10 mouse cellular contexts compared by ENCODE assay signal in genomic region chr7:35042759-35043217, GRCm38 (mm10). TPM values are rescaled to one million over a fixed set of nuclear protein-coding genes. Genes with fewer than 3 reads are reported as not detected.
DNase-seq lines count a peak whose midpoint lies in the region; ATAC-seq lines count a peak whose summit lies in the region.
"Had no signal": no experiment of that assay in that cellular context is flagged by ENCODE, and none has a peak within 500 bp of the region (broad histone marks: within the 10 kb centered on the region; RNA-seq: fewer than 3 reads in every experiment).

No protein-coding gene starts in this region.

- no peak overlapping the region for H3K9ac ChIP-seq in hindbrain, embryonic 11.5 days (ENCODE audit: low read depth, low read length)
- no peak overlapping the region; the same call in 1 of the 2 replicates for H3K9ac ChIP-seq in embryonic facial prominence, embryonic 13.5 days
- no peak overlapping the region for H3K9ac ChIP-seq in limb, embryonic 15.5 days
- H3K9ac ChIP-seq: lung, embryonic 15.5 days had no signal

- no peaks in the 10 kb centered on the region for H3K27me3 ChIP-seq in hindbrain, embryonic 10.5 days (ENCODE audit: insufficient read depth, poor library complexity, severe bottlenecking)
- H3K27me3 ChIP-seq in hindbrain, embryonic 11.5 days (ENCODE audit: control insufficient read depth, insufficient read depth, low read length), result no peaks in the 10 kb centered on the region
- H3K27me3 ChIP-seq in embryonic facial prominence, embryonic 13.5 days, result no peaks in the 10 kb centered on the region
- no peaks in the 10 kb centered on the region for H3K27me3 ChIP-seq in limb, embryonic 15.5 days
- H3K27me3 ChIP-seq: lung, embryonic 15.5 days had no signal

- H3K4me1 ChIP-seq in hindbrain, embryonic 10.5 days (replicated peaks), result no peaks in the 10 kb centered on the region; the same call in 1 of the 2 replicates
- H3K4me1 ChIP-seq in hindbrain, embryonic 11.5 days (replicated peaks; ENCODE audit: control insufficient read depth, insufficient read depth, low read length), result no peaks in the 10 kb centered on the region
- H3K4me1 ChIP-seq in embryonic facial prominence, embryonic 13.5 days, result peaks cover 30% of the 10 kb centered on the region
- H3K4me1 ChIP-seq in limb, embryonic 15.5 days, result peaks cover 21% of the 10 kb centered on the region
- H3K4me1 ChIP-seq: lung, embryonic 15.5 days had no signal

- H3K36me3 ChIP-seq in hindbrain, embryonic 10.5 days, result peaks cover 94% of the 10 kb centered on the region
- H3K36me3 ChIP-seq in hindbrain, embryonic 11.5 days (ENCODE audit: control insufficient read depth, insufficient read depth, low read length), result no peaks in the 10 kb centered on the region
- peaks cover 69% of the 10 kb centered on the region for H3K36me3 ChIP-seq in embryonic facial prominence, embryonic 13.5 days
- H3K36me3 ChIP-seq in limb, embryonic 15.5 days, result peaks cover 42% of the 10 kb centered on the region

- H3K27ac ChIP-seq in hindbrain, embryonic 10.5 days, result no peak overlapping the region
- no peak overlapping the region for H3K27ac ChIP-seq in hindbrain, embryonic 11.5 days (ENCODE audit: low read depth, low read length)
- H3K27ac ChIP-seq in embryonic facial prominence, embryonic 13.5 days, result peak overlapping the region; percentile 76
- no peak overlapping the region for H3K27ac ChIP-seq in limb, embryonic 15.5 days

- H3K9me3 ChIP-seq in hindbrain, embryonic 10.5 days, result no peaks in the 10 kb centered on the region
- H3K9me3 ChIP-seq in hindbrain, embryonic 11.5 days (ENCODE audit: control insufficient read depth, low read length), result no peaks in the 10 kb centered on the region
- no peaks in the 10 kb centered on the region for H3K9me3 ChIP-seq in embryonic facial prominence, embryonic 13.5 days
- no peaks in the 10 kb centered on the region for H3K9me3 ChIP-seq in limb, embryonic 15.5 days
- H3K9me3 ChIP-seq: G1E; lung, embryonic 15.5 days had no signal

- H3K4me2 ChIP-seq in hindbrain, embryonic 11.5 days (replicated peaks; ENCODE audit: low read depth, low read length), result no peak overlapping the region
- H3K4me2 ChIP-seq in embryonic facial prominence, embryonic 13.5 days, result no peak overlapping the region
- no peak overlapping the region for H3K4me2 ChIP-seq in limb, embryonic 15.5 days
- H3K4me2 ChIP-seq: lung, embryonic 15.5 days had no signal

- H3K4me3 ChIP-seq in hindbrain, embryonic 10.5 days, result no peak overlapping the region
- no peak overlapping the region for H3K4me3 ChIP-seq in hindbrain, embryonic 11.5 days (ENCODE audit: low read depth, low read length)
- H3K4me3 ChIP-seq in embryonic facial prominence, embryonic 13.5 days, result no peak overlapping the region
- no peak overlapping the region for H3K4me3 ChIP-seq in limb, embryonic 15.5 days
- H3K4me3 ChIP-seq: lung, embryonic 15.5 days had no signal

- WGBS in hindbrain, embryonic 10.5 days, result 64% methylated on average over 5 of the region's 5 CpGs
- WGBS in hindbrain, embryonic 11.5 days, result 71% methylated on average over 5 of the region's 5 CpGs
- WGBS in embryonic facial prominence, embryonic 13.5 days, result 30% methylated on average over 5 of the region's 5 CpGs
- 35% methylated on average over 5 of the region's 5 CpGs for WGBS in limb, embryonic 15.5 days

- DNase-seq in hindbrain, embryonic 10.5 days (ENCODE audit: low spot score), result peak; percentile 27
- DNase-seq in hindbrain, embryonic 11.5 days (ENCODE audit: low spot score), result no peak
- DNase-seq in adipocyte (ENCODE audit: low spot score), result peak; percentile 95
- DNase-seq in spleen, adult 12 weeks (ENCODE audit: low spot score), result no peak
- no peak for DNase-seq in yolk sac, embryonic 10.5 days (ENCODE audit: low spot score)
- no peak for DNase-seq in left cerebral cortex, adult 9 months (ENCODE audit: low spot score in 2 of 2)

- no peak for ATAC-seq in hindbrain, embryonic 11.5 days (ENCODE audit: low FRiP score)
- ATAC-seq in embryonic facial prominence, embryonic 13.5 days (ENCODE audit: insufficient number of reproducible peaks, insufficient read depth, low FRiP score, low TSS enrichment, low read depth), result peak; percentile 68
- ATAC-seq in limb, embryonic 15.5 days (ENCODE audit: insufficient number of reproducible peaks, low FRiP score, low TSS enrichment, low read depth), result peak; percentile 41; the same call in 1 of the 2 replicates

RNA-seq across cellular contexts. Expression of gene Cebpg, which starts 13.6 kb away (rescaled TPM):
- 36.5 and 44.6 TPM in 2 replicates for polyA plus RNA-seq in hindbrain, embryonic 10.5 days (2016; fragmentation: Nextera tagmentation; extraction: Ambion mirVana)
- polyA plus RNA-seq in hindbrain, embryonic 11.5 days (2014; fragmentation: Nextera tagmentation; extraction: Ambion mirVana), result 37.8 and 39.3 TPM in 2 replicates
- polyA plus RNA-seq in embryonic facial prominence, embryonic 13.5 days (2015; fragmentation: Nextera tagmentation; extraction: Ambion mirVana), result 52.5 and 54.8 TPM in 2 replicates
- 36.6 and 43.0 TPM in 2 replicates for polyA plus RNA-seq in limb, embryonic 15.5 days (2015; fragmentation: Nextera tagmentation; extraction: Ambion mirVana)

Comparison
In these comparisons a context has a peak if more than half of its experiments do, and no peak if none do; other contexts are left out.
1. DNase-seq: peak in hindbrain, embryonic 10.5 days (single experiment) and adipocyte (single experiment); none in hindbrain, embryonic 11.5 days (single experiment), spleen, adult 12 weeks (single experiment), yolk sac, embryonic 10.5 days (single experiment) and left cerebral cortex, adult 9 months (0 of 2).